Mouse (Mus musculus) lung, embryonic 15.5 days (tissue): ENCODE results near the gene Ndel1. TPM values are rescaled to one million over a fixed set of nuclear protein-coding genes. Genes with fewer than 3 reads are reported as not detected.
A peak's percentile ranks its signal among the peaks of the same experiment; 100 is the strongest.

ENCODE experiments used
- ATAC-seq: fragments of 200-750 bp; cut with Nextera tagmentation; 2 replicates; pipeline ENCODE4 v1.8.0; 2017; ENCODE audit warnings: moderate number of reproducible peaks, borderline replicate concordance; ENCODE audit not compliant: low FRiP score, low TSS enrichment; ENCODE audit errors: extremely low read depth
- H3K27ac ChIP-seq: fragments of 300-500 bp; sonication (generic); 2 replicates; pipeline ENCODE4 v1.5.1; 2015; ENCODE audit warnings: moderate library complexity, mild to moderate bottlenecking, inconsistent platforms
- H3K27me3 ChIP-seq: fragments of 300-500 bp; sonication (generic); 2 replicates; pipeline ENCODE4 v1.6.1; 2015; ENCODE audit warnings: inconsistent platforms
- H3K36me3 ChIP-seq: fragments of 300-500 bp; sonication (generic); 2 replicates; pipeline ENCODE4 v1.6.1; 2015; ENCODE audit warnings: inconsistent platforms
- H3K4me1 ChIP-seq: fragments of 300-500 bp; sonication (generic); 2 replicates; pipeline ENCODE4 v1.6.1; 2015; ENCODE audit warnings: inconsistent platforms
- H3K4me2 ChIP-seq: fragments of 300-500 bp; sonication (generic); 2 replicates; pipeline ENCODE4 v1.6.1; 2015; ENCODE audit warnings: inconsistent platforms, mild to moderate bottlenecking, moderate library complexity
- H3K4me3 ChIP-seq: fragments of 300-500 bp; sonication (generic); 2 replicates; pipeline ENCODE4 v1.5.1; 2015; ENCODE audit warnings: mild to moderate bottlenecking, inconsistent platforms
- H3K9ac ChIP-seq: fragments of 300-500 bp; sonication (generic); 2 replicates; pipeline ENCODE4 v1.6.1; 2015; ENCODE audit warnings: inconsistent platforms
- H3K9me3 ChIP-seq: fragments of 300-500 bp; sonication (generic); 2 replicates; pipeline ENCODE4 v1.6.1; 2016; ENCODE audit warnings: inconsistent platforms
- WGBS: fragments of 180-500 bp; shearing (Covaris S2); methylation state at CpG from one replicate; pipeline ENCODE4 v1.1.7; 2015; 5-methylcytosine and 5-hydroxymethylcytosine counted together
- polyA plus RNA-seq: library from polyadenylated mRNA; unstranded; fragments of >200 nt; fragmentation: Nextera tagmentation; extraction: Ambion mirVana; gene quantifications from 2 replicates; pipeline ENCODE4 v1.2.1, GENCODE M21; 2015

Ndel1 gene
- polyA plus RNA-seq, 1 experiment from 2014 or later: 77.1 TPM

- Histone ChIP-seq H3K27me3 (no peaks in the 10 kb centered on the region), H3K36me3 (no peaks in the 10 kb centered on the region), H3K9ac (no peak overlapping the region), H3K4me2 (no peak overlapping the region), H3K4me3 (no peak overlapping the region), H3K4me1 (peaks cover 24% of the 10 kb centered on the region), H3K27ac (peak overlapping the region; percentile 34; the same call in 1 of the 2 replicates), H3K9me3 (no peaks in the 10 kb centered on the region)
- no peak for ATAC-seq
- WGBS: 71% methylated on average over 4 of the region's 4 CpGs
Measured at GRCm38 (mm10) chr11:68863631-68864091, 8.0 kb downstream of the Ndel1 start.

GRCm38 (mm10) chr11:68862260-68862659, 9.4 kb downstream of the Ndel1 start:
- Histone ChIP-seq H3K36me3 (no peaks in the 10 kb centered on the region), H3K9me3 (no peaks in the 10 kb centered on the region), H3K4me3 (no peak overlapping the region), H3K4me1 (peaks cover 20% of the 10 kb centered on the region; the same call in 1 of the 2 replicates), H3K4me2 (no peak overlapping the region), H3K9ac (no peak overlapping the region), H3K27me3 (no peaks in the 10 kb centered on the region), H3K27ac (no peak overlapping the region)
- 75% methylated on average over 2 of the region's 2 CpGs for WGBS
- ATAC-seq: no peak

DNA sequence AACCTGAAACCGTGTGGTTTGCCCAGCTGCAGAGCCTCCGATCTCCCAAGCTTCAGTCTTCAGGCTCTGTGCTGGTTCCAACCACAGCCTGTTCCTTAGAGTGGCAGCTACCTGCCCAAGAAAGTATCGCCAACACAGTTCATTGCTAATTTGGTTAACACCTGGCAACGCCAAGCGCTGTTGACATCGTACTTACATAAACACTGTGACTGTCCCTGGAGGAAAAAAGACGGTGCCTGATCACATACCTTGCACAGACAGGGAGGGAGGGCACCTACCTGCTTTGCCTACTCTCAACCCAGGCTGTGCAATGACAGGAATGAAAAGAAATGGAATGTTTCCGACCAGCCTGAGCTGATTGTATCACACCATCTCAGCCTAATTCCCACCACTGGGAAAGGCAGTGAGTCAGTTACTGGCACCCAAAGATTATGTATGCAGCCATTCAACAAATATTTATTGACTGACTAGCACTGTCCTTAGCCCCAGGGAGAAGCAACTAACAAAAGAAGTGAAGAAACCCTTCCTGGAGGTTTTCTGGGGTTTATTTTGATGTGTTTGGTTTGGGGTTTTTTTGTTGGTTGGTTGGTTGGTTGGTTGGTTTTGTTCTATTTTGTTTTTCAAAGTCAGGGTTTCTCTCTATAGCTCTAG, 11.6 kb downstream of the Ndel1 start:
- H3K36me3 ChIP-seq: no peaks in the 10 kb centered on the region
- H3K9me3 ChIP-seq: no peaks in the 10 kb centered on the region
- H3K4me1 ChIP-seq: peaks cover 17% of the 10 kb centered on the region; the same call in 1 of the 2 replicates
- WGBS: 65% methylated on average over 8 of the region's 8 CpGs
- H3K4me2 ChIP-seq: no peak overlapping the region
- no peak overlapping the region for H3K9ac ChIP-seq
- H3K4me3 ChIP-seq: no peak overlapping the region
- ATAC-seq: no peak
- H3K27ac ChIP-seq: no peak overlapping the region
- H3K27me3 ChIP-seq: no peaks in the 10 kb centered on the region

- Histone ChIP-seq H3K4me1 (peaks cover 6% of the 10 kb centered on the region), H3K9ac (no peak overlapping the region), H3K4me3 (no peak overlapping the region), H3K9me3 (no peaks in the 10 kb centered on the region), H3K36me3 (no peaks in the 10 kb centered on the region), H3K27ac (no peak overlapping the region), H3K4me2 (no peak overlapping the region), H3K27me3 (no peaks in the 10 kb centered on the region)
- ATAC-seq: no peak
- 91% methylated on average over 3 of the region's 3 CpGs for WGBS
Measured at GRCm38 (mm10) chr11:68857329-68857728, 14.3 kb downstream of the Ndel1 start.

GRCm38 (mm10) chr11:68854621-68855020, 17.0 kb downstream of the Ndel1 start:
- H3K9ac ChIP-seq: no peak overlapping the region
- H3K36me3 ChIP-seq: no peaks in the 10 kb centered on the region
- no peak overlapping the region for H3K4me2 ChIP-seq
- no peaks in the 10 kb centered on the region for H3K27me3 ChIP-seq
- H3K27ac ChIP-seq: peak overlapping the region; percentile 20; the same call in 1 of the 2 replicates
- 80% methylated on average over 3 of the region's 3 CpGs for WGBS
- H3K4me3 ChIP-seq: no peak overlapping the region
- H3K4me1 ChIP-seq: peaks cover 21% of the 10 kb centered on the region
- H3K9me3 ChIP-seq: no peaks in the 10 kb centered on the region
- ATAC-seq: no peak

GRCm38 (mm10) chr11:68853611-68854401, 17.9 kb downstream of the Ndel1 start:
- Histone ChIP-seq H3K4me3 (peak overlapping the region; percentile 71), H3K4me1 (peaks cover 23% of the 10 kb centered on the region), H3K27me3 (no peaks in the 10 kb centered on the region), H3K27ac (peak overlapping the region; percentile 96), H3K9me3 (no peaks in the 10 kb centered on the region), H3K9ac (peak overlapping the region; percentile 45), H3K36me3 (no peaks in the 10 kb centered on the region), H3K4me2 (peak overlapping the region; percentile 57)
- no peak for ATAC-seq
- 30% methylated on average over 14 of the region's 14 CpGs for WGBS

- Histone ChIP-seq H3K27me3 (no peaks in the 10 kb centered on the region), H3K9me3 (no peaks in the 10 kb centered on the region), H3K4me1 (peaks cover 23% of the 10 kb centered on the region), H3K9ac (peak overlapping the region; percentile 81), H3K4me2 (peak overlapping the region; percentile 63), H3K4me3 (peak overlapping the region; percentile 71), H3K27ac (peak overlapping the region; percentile 96), H3K36me3 (no peaks in the 10 kb centered on the region)
- ATAC-seq: peak; percentile 99
- under 1% methylated on average over 42 of the region's 42 CpGs for WGBS
Measured at GRCm38 (mm10) chr11:68852932-68853409, 18.7 kb downstream of the Ndel1 start.

DNA sequence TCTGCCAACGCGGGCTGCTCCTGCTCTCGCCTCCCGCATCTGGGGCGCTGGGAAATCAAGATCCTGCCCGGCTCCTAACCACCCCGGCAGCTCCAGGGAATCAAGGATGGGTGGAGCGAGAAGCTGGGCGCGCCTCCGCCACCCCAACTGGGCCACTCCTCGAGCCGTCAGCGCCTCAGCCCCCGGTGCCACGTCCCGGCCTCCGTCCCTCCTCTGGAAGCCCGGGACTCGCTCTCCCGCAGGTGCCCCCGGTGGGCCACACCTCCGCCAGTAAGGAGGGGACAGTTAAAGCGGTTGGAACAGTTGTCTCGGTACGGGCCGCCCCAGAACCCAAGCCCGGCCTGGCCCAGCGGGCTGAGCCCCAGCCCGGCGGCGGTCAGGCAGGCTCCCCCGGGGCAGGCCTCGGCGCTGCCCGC, 19.2 kb downstream of the Ndel1 start:
- H3K4me3 ChIP-seq: peak overlapping the region; percentile 71
- no peaks in the 10 kb centered on the region for H3K9me3 ChIP-seq
- no peaks in the 10 kb centered on the region for H3K27me3 ChIP-seq
- H3K4me1 ChIP-seq: peaks cover 23% of the 10 kb centered on the region
- H3K27ac ChIP-seq: peak overlapping the region; percentile 96
- WGBS: under 1% methylated on average over 36 of the region's 36 CpGs
- H3K4me2 ChIP-seq: peak overlapping the region; percentile 63
- no peaks in the 10 kb centered on the region for H3K36me3 ChIP-seq
- ATAC-seq: peak; percentile 70
- H3K9ac ChIP-seq: peak overlapping the region; percentile 81

DNA sequence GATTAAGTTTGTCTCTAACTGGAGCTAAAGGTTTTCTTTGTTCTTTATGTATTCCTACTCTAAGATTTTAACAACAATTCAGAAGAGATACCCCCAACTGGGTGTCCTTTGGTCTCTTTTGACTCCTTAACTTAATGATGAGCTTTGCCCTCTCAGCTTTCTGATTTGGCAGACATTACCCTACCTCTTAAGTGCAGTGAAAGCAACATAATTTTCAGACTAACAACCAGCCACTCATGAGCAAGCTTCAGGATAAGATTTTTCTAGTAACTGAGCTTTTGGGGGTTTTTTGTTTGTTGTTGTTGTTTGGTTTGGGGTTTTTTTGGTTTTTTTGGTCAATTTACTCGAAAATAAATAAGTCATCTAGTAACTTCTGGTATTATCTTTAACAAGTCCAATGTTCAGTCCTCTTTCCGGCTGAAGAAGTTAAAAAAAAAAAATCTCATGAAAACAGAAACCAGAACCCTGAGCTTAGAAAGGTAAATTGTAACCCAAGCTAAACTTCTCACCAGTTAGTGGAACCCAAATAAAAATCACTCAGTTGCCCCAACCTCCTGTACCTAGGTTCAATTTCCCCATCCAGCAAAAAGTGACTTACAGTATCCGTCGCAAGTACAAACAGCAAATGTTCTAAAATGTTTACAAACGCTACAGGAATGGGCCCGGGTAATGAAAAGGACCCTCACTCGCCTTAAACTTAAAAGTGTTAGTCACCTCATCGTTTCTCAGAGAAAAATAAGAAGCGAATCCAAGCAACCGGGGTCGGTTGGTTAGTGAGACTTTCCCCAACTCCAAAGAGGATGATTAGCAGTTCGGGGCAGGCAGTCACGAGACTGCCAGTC, 19.8 kb downstream of the Ndel1 start:
- 2% methylated on average over 13 of the region's 13 CpGs for WGBS
- H3K36me3 ChIP-seq: no peaks in the 10 kb centered on the region
- no peak for ATAC-seq
- H3K4me1 ChIP-seq: peaks cover 23% of the 10 kb centered on the region
- H3K4me2 ChIP-seq: peak overlapping the region; percentile 63
- peak overlapping the region; percentile 81 for H3K9ac ChIP-seq
- no peaks in the 10 kb centered on the region for H3K27me3 ChIP-seq
- peak overlapping the region; percentile 71 for H3K4me3 ChIP-seq
- peak overlapping the region; percentile 96 for H3K27ac ChIP-seq
- no peaks in the 10 kb centered on the region for H3K9me3 ChIP-seq

- H3K27me3 ChIP-seq: no peaks in the 10 kb centered on the region
- no peak overlapping the region for H3K4me3 ChIP-seq
- WGBS: 72% methylated on average over 7 of the region's 7 CpGs
- peaks cover 23% of the 10 kb centered on the region for H3K4me1 ChIP-seq
- H3K9me3 ChIP-seq: no peaks in the 10 kb centered on the region
- H3K36me3 ChIP-seq: no peaks in the 10 kb centered on the region
- ATAC-seq: no peak
- no peak overlapping the region for H3K27ac ChIP-seq
- H3K4me2 ChIP-seq: peak overlapping the region; percentile 63
- H3K9ac ChIP-seq: no peak overlapping the region
Measured at GRCm38 (mm10) chr11:68850862-68851261, 20.8 kb downstream of the Ndel1 start.

DNA sequence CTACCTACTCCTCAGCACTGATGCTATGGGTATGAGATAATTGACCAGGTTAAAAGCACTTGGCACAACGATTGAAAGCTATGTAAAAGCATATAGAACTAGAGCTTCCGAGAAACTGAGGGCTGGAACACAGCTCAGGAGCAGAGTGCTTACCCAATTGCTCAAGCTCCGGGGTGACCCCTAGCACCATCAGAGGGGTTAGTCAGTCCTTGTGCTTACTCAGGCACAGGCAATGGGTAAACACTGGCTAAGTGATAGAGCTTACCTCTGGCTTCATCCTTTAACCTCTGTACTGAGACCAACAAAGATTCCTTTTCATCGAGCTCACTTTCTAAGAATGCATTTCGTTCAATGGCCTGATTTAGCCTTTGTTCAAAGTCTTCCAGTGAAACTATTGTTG, 32.1 kb downstream of the Ndel1 start:
- no peaks in the 10 kb centered on the region for H3K9me3 ChIP-seq
- H3K27ac ChIP-seq: no peak overlapping the region
- H3K4me3 ChIP-seq: no peak overlapping the region
- H3K36me3 ChIP-seq: peaks cover 61% of the 10 kb centered on the region
- no peaks in the 10 kb centered on the region for H3K4me1 ChIP-seq
- no peak for ATAC-seq
- H3K4me2 ChIP-seq: no peak overlapping the region
- no peak overlapping the region for H3K9ac ChIP-seq
- whole genome bisulfite sequencing: 88% methylated on average over 5 of the region's 5 CpGs
- H3K27me3 ChIP-seq: no peaks in the 10 kb centered on the region
